Mouse (Mus musculus): ENCODE results near the gene Cadps2. TPM values are rescaled to one million over a fixed set of nuclear protein-coding genes. Genes with fewer than 3 reads are reported as not detected.

The Cadps2 gene
- polyA plus RNA-seq, 1 experiment = 0.90 TPM

DNA sequence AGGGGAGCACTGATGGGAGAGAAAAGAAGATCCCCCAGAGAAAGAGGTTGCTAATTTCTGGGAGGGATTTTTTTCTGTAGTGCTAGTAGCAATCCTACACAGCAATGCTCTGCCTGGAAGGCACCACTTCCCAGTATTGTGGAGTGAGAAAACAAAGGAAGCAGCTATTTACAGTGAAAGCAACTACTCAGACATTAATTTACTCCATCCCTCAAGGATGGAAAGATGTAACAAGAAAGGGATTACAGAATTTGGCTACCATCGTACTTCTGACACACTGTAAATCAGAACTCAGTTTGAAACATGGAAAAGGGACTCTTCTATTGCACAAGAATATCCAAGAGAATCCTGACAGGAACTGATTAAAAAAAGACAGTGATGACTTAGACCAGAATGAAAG lies 29.1 kb downstream of the Cadps2 start:
- Histone ChIP-seq H3K9ac (ENCODE audit: low read depth, poor library complexity, severe bottlenecking) (no peak overlapping the region), H3K4me1 (ENCODE audit: control insufficient read depth, insufficient read depth, low read length) (no peaks in the 10 kb centered on the region), H3K9me3 (replicated peaks; ENCODE audit: control insufficient read depth, insufficient read depth, low read length, poor library complexity, severe bottlenecking) (no peaks in the 10 kb centered on the region), H3K4me3 (ENCODE audit: low read depth, low read length) (no peak overlapping the region), H3K27ac (ENCODE audit: insufficient read depth, low read length) (no peak overlapping the region), H3K36me3 (ENCODE audit: control insufficient read depth, insufficient read depth, low read length, poor library complexity, severe bottlenecking) (no peaks in the 10 kb centered on the region), H3K27me3 (ENCODE audit: control insufficient read depth, insufficient read depth, low read length, poor library complexity, severe bottlenecking) (no peaks in the 10 kb centered on the region)
- TF ChIP-seq CTCF (IDR thresholded peaks at IDR 0.05; ENCODE audit: low read depth, low read length) (no peak), POLR2A (IDR thresholded peaks at IDR 0.05; ENCODE audit: insufficient read depth, low read length) (no peak), EP300 (IDR thresholded peaks at IDR 0.05; ENCODE audit: insufficient read depth, low read depth, low read length) (no peak)

DNA sequence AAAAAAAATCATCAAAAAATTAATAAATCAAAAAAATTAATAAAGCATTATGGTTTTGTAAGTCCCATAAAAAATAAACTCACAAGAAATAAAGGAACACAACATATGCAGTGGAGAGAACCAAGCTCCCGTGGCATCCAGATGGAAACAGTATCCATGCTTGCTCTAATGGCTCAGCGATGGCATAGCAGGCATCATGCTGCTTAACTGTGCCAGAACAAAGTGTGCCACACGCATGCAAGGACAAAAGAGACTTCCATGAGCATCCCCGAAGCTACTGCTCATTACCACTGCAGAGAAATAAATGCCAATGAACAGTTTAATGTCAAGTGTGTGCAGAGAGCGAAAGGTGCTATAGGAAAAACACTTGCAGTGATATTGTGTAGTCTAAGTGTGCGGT lies 29.9 kb downstream of the Cadps2 start:
- Histone ChIP-seq H3K9ac (ENCODE audit: low read depth, poor library complexity, severe bottlenecking) (no peak overlapping the region), H3K27ac (ENCODE audit: insufficient read depth, low read length) (no peak overlapping the region), H3K4me3 (ENCODE audit: low read depth, low read length) (no peak overlapping the region), H3K36me3 (ENCODE audit: control insufficient read depth, insufficient read depth, low read length, poor library complexity, severe bottlenecking) (no peaks in the 10 kb centered on the region), H3K9me3 (replicated peaks; ENCODE audit: control insufficient read depth, insufficient read depth, low read length, poor library complexity, severe bottlenecking) (no peaks in the 10 kb centered on the region), H3K27me3 (ENCODE audit: control insufficient read depth, insufficient read depth, low read length, poor library complexity, severe bottlenecking) (no peaks in the 10 kb centered on the region), H3K4me1 (ENCODE audit: control insufficient read depth, insufficient read depth, low read length) (no peaks in the 10 kb centered on the region)
- TF ChIP-seq CTCF (IDR thresholded peaks at IDR 0.05; ENCODE audit: low read depth, low read length) = no peak
- no peak for TF ChIP-seq EP300 (IDR thresholded peaks at IDR 0.05; ENCODE audit: insufficient read depth, low read depth, low read length)
- TF ChIP-seq POLR2A (IDR thresholded peaks at IDR 0.05; ENCODE audit: insufficient read depth, low read length) = no peak

DNA sequence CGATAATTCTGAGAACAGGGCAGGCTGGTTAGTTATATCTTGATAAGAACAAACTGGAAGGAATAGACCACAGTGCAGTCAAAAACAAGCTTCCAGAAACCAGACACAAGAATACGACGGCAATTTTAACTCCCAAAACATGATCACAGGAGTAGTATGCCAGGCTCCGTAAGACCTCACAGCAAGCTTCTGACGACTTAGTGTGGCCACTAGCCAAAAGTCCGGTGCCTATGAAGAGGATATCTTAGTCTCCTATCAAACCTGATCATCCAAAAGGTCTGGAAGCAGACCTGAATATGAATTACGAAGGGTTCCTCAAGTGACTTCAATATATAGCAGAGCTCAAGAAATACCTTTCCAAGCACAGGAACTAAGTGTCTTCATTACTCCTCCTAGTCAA lies 33.9 kb downstream of the Cadps2 start:
- Histone ChIP-seq H3K9ac (ENCODE audit: low read depth, poor library complexity, severe bottlenecking) (no peak overlapping the region), H3K27me3 (ENCODE audit: control insufficient read depth, insufficient read depth, low read length, poor library complexity, severe bottlenecking) (no peaks in the 10 kb centered on the region), H3K27ac (ENCODE audit: insufficient read depth, low read length) (no peak overlapping the region), H3K9me3 (replicated peaks; ENCODE audit: control insufficient read depth, insufficient read depth, low read length, poor library complexity, severe bottlenecking) (no peaks in the 10 kb centered on the region), H3K36me3 (ENCODE audit: control insufficient read depth, insufficient read depth, low read length, poor library complexity, severe bottlenecking) (no peaks in the 10 kb centered on the region), H3K4me3 (ENCODE audit: low read depth, low read length) (no peak overlapping the region), H3K4me1 (ENCODE audit: control insufficient read depth, insufficient read depth, low read length) (no peaks in the 10 kb centered on the region)
- TF ChIP-seq POLR2A (IDR thresholded peaks at IDR 0.05; ENCODE audit: insufficient read depth, low read length) = no peak

DNA sequence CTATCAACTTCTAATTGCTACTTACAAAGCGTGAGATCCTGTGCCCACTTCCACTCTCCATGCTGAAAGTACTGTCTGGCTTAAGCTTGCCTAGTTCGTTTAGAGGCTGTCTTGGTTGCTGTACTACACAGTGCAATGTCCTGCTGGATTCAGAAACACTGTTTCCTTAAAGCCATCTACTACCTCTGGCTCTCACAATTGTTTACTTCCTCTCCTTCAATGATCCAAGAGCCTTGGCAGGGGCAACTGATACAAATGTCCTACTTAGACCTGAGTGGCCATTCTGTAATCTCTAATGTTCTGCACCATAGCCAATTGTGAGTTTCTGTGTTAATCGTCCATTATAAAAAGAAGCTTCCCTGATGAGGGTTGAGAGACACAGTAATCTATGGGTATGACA lies 47.4 kb downstream of the Cadps2 start:
- no peak overlapping the region for H3K4me3 ChIP-seq (ENCODE audit: low read depth, low read length)
- no peaks in the 10 kb centered on the region for H3K9me3 ChIP-seq (replicated peaks; ENCODE audit: control insufficient read depth, insufficient read depth, low read length, poor library complexity, severe bottlenecking)
- no peaks in the 10 kb centered on the region for H3K27me3 ChIP-seq (ENCODE audit: control insufficient read depth, insufficient read depth, low read length, poor library complexity, severe bottlenecking)
- no peak for TF ChIP-seq EP300 (IDR thresholded peaks at IDR 0.05; ENCODE audit: insufficient read depth, low read depth, low read length)
- H3K4me1 ChIP-seq (ENCODE audit: control insufficient read depth, insufficient read depth, low read length) = no peaks in the 10 kb centered on the region
- H3K36me3 ChIP-seq (ENCODE audit: control insufficient read depth, insufficient read depth, low read length, poor library complexity, severe bottlenecking) = no peaks in the 10 kb centered on the region
- H3K9ac ChIP-seq (ENCODE audit: low read depth, poor library complexity, severe bottlenecking) = no peak overlapping the region
- no peak overlapping the region for H3K27ac ChIP-seq (ENCODE audit: insufficient read depth, low read length)

DNA sequence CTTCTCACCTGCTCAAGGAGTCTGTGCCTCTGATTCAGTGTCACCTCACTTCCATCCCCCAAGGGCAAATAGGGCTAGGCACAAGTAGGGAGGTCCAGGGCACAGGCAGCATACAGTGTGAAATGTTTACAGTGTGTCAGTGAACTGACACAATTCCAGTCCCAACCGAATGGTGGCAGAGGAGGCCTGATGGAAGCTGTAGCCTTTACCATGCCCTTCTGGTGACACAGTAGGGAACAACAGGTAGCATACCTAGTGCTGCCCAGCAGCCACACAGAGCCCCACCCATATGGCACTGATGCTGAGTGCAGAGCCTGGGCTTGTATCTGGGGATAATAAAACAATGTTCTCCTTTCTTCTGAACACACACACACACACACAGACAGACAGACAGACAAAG lies 61.6 kb downstream of the Cadps2 start:
- H3K36me3 ChIP-seq (ENCODE audit: control insufficient read depth, insufficient read depth, low read length, poor library complexity, severe bottlenecking) = no peaks in the 10 kb centered on the region
- H3K27ac ChIP-seq (ENCODE audit: insufficient read depth, low read length) = no peak overlapping the region
- H3K27me3 ChIP-seq (ENCODE audit: control insufficient read depth, insufficient read depth, low read length, poor library complexity, severe bottlenecking) = no peaks in the 10 kb centered on the region
- H3K9ac ChIP-seq (ENCODE audit: low read depth, poor library complexity, severe bottlenecking) = no peak overlapping the region
- H3K4me1 ChIP-seq (ENCODE audit: control insufficient read depth, insufficient read depth, low read length) = no peaks in the 10 kb centered on the region
- H3K9me3 ChIP-seq (replicated peaks; ENCODE audit: control insufficient read depth, insufficient read depth, low read length, poor library complexity, severe bottlenecking) = no peaks in the 10 kb centered on the region
- TF ChIP-seq POLR2A (IDR thresholded peaks at IDR 0.05; ENCODE audit: insufficient read depth, low read length) (no peak), EP300 (IDR thresholded peaks at IDR 0.05; ENCODE audit: insufficient read depth, low read depth, low read length) (no peak), CTCF (IDR thresholded peaks at IDR 0.05; ENCODE audit: low read depth, low read length) (no peak)
- H3K4me3 ChIP-seq (ENCODE audit: low read depth, low read length) = no peak overlapping the region

DNA sequence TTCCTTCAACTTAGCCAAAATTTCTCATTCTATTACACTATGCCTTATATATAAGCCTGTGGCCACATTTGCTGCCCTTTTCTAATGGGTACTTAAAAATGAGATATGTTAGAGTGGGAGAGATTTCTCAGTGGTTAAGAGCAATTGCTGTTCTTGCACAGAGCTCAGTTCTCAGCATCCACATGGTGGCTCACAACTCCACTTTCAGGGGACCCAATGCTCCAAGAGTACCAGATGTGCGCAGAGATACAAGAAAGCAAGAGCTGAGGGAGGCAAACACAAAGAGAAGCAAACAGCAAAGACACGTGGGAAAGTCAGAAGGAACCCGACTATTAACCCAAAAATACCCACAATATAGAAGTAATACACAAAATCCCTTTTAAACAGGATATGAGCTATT lies 77.0 kb downstream of the Cadps2 start:
- H3K4me1 ChIP-seq (ENCODE audit: control insufficient read depth, insufficient read depth, low read length) = no peaks in the 10 kb centered on the region

More for the DNA sequence above, 77.0 kb downstream of the Cadps2 start:
- Histone ChIP-seq H3K9me3 (replicated peaks; ENCODE audit: control insufficient read depth, insufficient read depth, low read length, poor library complexity, severe bottlenecking) (no peaks in the 10 kb centered on the region), H3K27ac (ENCODE audit: insufficient read depth, low read length) (no peak overlapping the region), H3K9ac (ENCODE audit: low read depth, poor library complexity, severe bottlenecking) (no peak overlapping the region), H3K27me3 (ENCODE audit: control insufficient read depth, insufficient read depth, low read length, poor library complexity, severe bottlenecking) (no peaks in the 10 kb centered on the region), H3K4me3 (ENCODE audit: low read depth, low read length) (no peak overlapping the region), H3K36me3 (ENCODE audit: control insufficient read depth, insufficient read depth, low read length, poor library complexity, severe bottlenecking) (no peaks in the 10 kb centered on the region)
- TF ChIP-seq EP300 (IDR thresholded peaks at IDR 0.05; ENCODE audit: insufficient read depth, low read depth, low read length) = no peak
- TF ChIP-seq POLR2A (IDR thresholded peaks at IDR 0.05; ENCODE audit: insufficient read depth, low read length) = no peak
- TF ChIP-seq CTCF (IDR thresholded peaks at IDR 0.05; ENCODE audit: low read depth, low read length) = peak; percentile 27
